Mouse (Mus musculus) heart, embryonic 10.5 days (tissue): ENCODE data around the gene Tcf15. TPM values are rescaled to one million over a fixed set of nuclear protein-coding genes. Genes with fewer than 3 reads are reported as not detected.

ENCODE experiments used
- DNase-seq: peaks from one replicate; pipeline ENCODE4 v3.0.0-alpha.2; 2017; ENCODE audit warnings: low spot score
- H3K27ac ChIP-seq: fragments of 300-500 bp; sonication (generic); 2 replicates; pipeline ENCODE4 v1.5.1; 2016; ENCODE audit warnings: mild to moderate bottlenecking
- H3K27me3 ChIP-seq: fragments of 300-500 bp; sonication (generic); 2 replicates; pipeline ENCODE4 v1.6.1; 2016; ENCODE audit warnings: mild to moderate bottlenecking; ENCODE audit not compliant: poor library complexity, insufficient read depth, severe bottlenecking
- H3K36me3 ChIP-seq: fragments of 300-500 bp; sonication (generic); 2 replicates; pipeline ENCODE4 v1.6.1; 2016; ENCODE audit warnings: mild to moderate bottlenecking, moderate library complexity
- H3K4me1 ChIP-seq: fragments of 300-500 bp; sonication (generic); 2 replicates; pipeline ENCODE4 v1.6.1; 2016; ENCODE audit warnings: mild to moderate bottlenecking
- H3K4me3 ChIP-seq: fragments of 300-500 bp; sonication (generic); 2 replicates; pipeline ENCODE4 v1.5.1; 2016; ENCODE audit warnings: mild to moderate bottlenecking, moderate library complexity
- H3K9me3 ChIP-seq: fragments of 300-500 bp; sonication (generic); 2 replicates; pipeline ENCODE4 v1.6.1; 2016; ENCODE audit warnings: mild to moderate bottlenecking, moderate library complexity
- WGBS: fragments of 180-500 bp; shearing (Covaris S2); methylation state at CpG from one replicate; pipeline ENCODE4 v1.1.7; 2016; 5-methylcytosine and 5-hydroxymethylcytosine counted together
- polyA plus RNA-seq: library from polyadenylated mRNA; unstranded; fragments of >200 nt; fragmentation: Nextera tagmentation; extraction: Ambion mirVana; gene quantifications from 2 replicates; pipeline ENCODE4 v1.2.1, GENCODE M21; 2016

Gene Tcf15
- 1.9 and 7.2 TPM in 2 replicates for polyA plus RNA-seq

DNA sequence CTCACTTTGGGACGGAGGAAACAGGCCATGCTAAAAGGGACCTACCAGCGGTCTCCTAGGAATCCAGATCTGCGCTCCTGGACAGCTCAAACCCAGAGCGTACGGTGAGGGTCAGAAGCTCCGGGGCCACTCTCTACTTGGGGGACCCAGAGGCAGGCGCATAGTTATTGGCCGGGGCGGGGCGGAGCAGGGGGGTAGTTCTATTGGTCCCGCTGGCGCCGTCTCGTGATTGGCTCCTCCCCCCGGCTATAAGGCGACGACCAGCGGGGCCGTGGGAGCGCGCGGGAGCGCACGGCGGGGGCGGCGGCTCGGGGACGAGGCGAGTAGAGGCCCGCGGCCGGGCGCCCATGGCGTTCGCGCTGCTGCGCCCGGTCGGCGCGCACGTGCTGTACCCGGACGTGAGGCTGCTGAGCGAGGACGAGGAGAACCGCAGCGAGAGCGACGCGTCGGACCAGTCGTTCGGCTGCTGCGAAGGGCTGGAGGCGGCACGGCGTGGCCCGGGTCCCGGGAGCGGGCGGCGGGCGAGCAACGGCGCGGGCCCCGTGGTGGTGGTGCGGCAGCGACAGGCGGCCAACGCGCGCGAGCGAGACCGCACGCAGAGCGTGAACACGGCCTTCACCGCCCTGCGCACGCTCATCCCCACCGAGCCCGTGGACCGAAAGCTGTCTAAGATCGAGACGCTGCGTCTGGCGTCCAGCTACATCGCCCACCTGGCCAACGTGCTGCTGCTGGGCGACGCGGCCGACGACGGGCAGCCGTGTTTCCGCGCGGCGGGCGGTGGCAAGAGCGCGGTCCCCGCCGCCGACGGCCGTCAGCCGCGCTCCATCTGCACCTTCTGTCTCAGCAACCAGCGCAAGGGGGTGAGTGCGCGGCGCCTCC, at the start of gene Tcf15:
TSS of gene Tcf15 (plus strand) at position 283 of the 879 bp plus-strand sequence.
- peak within 1 kb of the TSS; percentile 66 for H3K4me3 ChIP-seq
- peak within 1 kb of the TSS; percentile 69 for H3K27ac ChIP-seq
- peaks cover 32% of the 10 kb centered on the region for H3K4me1 ChIP-seq
- peaks cover 92% of the 10 kb centered on the region for H3K27me3 ChIP-seq
- under 1% methylated on average over 114 of the region's 118 CpGs for WGBS
- H3K36me3 ChIP-seq = no peaks in the 10 kb centered on the region
- H3K9me3 ChIP-seq = no peaks in the 10 kb centered on the region
- DNase-seq = peak; percentile 75

DNA sequence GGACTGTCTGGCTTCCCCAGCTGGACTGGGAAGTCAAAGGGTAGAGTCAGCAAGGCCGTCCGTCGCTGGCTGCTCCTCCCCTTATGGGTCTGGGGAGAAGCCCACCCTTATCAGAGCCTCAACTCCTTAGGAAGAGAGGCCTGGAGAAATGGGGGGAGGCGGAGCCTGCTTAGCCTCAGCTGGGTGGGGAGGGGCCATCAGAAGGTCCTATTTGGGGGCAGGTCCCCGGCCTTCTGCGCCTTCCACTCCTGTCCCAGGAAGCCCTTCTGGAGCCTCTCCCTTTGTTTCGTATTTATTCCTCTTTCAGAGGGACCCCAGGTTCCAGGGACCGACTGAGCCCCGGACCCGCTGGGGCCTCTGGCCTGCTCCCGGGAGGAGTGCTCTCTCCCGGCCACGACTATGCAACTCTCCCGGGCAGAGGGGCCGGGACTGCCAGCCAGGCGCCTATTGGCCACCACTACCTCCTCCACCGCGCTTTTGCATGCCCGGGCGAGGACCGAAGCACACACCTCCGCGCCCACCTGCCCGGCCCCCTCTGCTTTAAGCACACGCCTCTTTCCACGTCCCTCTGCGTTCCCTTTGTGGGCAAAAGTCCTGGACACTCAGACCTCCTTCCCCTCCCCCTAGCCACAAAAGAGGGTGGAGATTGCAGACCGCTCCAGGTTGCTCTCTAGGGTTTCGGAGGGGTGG, 48.4 kb upstream of the Tcf15 start:
- Histone ChIP-seq H3K4me1 (peaks cover 24% of the 10 kb centered on the region), H3K4me3 (peak overlapping the region; percentile 42), H3K27ac (peak overlapping the region; percentile 52; the same call in 1 of the 2 replicates), H3K36me3 (no peaks in the 10 kb centered on the region), H3K9me3 (no peaks in the 10 kb centered on the region), H3K27me3 (peaks cover 92% of the 10 kb centered on the region)
- WGBS = 2% methylated on average over 29 of the region's 29 CpGs
- DNase-seq = no peak

DNA sequence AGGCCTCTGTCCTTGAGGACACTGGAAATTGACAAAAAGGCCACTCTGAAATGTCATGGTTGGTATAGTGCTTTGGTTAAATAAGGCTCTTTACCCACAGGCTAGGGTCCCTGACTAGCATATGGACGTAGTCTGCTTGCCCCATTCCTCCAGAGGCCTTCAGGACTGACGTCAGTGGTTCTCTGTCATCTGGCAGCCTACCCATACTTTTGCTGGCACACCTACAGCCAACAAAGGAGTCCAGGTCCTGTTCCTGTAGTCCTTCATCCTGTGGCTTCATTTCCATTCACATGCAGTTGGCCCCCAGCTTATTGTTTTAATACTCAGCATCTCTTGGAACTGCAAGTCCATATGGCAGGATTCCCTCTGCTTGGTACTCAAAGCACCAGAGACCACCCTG, 46.4 kb upstream of the Tcf15 start:
- peaks cover 89% of the 10 kb centered on the region for H3K27me3 ChIP-seq
- no peaks in the 10 kb centered on the region for H3K36me3 ChIP-seq
- H3K27ac ChIP-seq = no peak overlapping the region
- H3K4me3 ChIP-seq = no peak overlapping the region
- H3K4me1 ChIP-seq = peaks cover 24% of the 10 kb centered on the region
- DNase-seq = no peak
- H3K9me3 ChIP-seq = no peaks in the 10 kb centered on the region
- WGBS = 74% methylated on average over 2 of the region's 2 CpGs

DNA sequence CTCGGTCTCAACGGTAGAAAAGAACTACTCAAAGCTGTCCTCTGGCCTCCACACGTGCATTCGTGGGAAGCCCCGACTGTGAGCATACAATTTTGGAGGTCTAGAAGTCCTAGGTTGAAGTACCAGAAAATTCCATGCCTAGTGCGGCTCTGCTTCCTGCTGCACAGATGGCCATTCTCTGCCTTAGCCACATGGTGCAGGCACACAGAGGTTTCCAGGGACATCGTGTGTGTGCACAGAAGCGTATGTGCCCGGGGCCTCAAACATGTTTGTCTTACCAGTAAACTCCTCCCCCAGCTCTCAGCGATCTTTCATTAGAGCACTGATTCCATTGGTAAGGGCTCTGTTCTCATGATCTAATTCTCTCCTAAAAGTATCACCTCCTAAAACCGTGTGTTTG, 45.4 kb upstream of the Tcf15 start:
- H3K4me1 ChIP-seq = peaks cover 21% of the 10 kb centered on the region
- no peaks in the 10 kb centered on the region for H3K9me3 ChIP-seq
- no peak for DNase-seq
- WGBS = 81% methylated on average over 11 of the region's 11 CpGs
- no peaks in the 10 kb centered on the region for H3K36me3 ChIP-seq
- no peak overlapping the region for H3K4me3 ChIP-seq
- H3K27ac ChIP-seq = no peak overlapping the region
- H3K27me3 ChIP-seq = peaks cover 86% of the 10 kb centered on the region

DNA sequence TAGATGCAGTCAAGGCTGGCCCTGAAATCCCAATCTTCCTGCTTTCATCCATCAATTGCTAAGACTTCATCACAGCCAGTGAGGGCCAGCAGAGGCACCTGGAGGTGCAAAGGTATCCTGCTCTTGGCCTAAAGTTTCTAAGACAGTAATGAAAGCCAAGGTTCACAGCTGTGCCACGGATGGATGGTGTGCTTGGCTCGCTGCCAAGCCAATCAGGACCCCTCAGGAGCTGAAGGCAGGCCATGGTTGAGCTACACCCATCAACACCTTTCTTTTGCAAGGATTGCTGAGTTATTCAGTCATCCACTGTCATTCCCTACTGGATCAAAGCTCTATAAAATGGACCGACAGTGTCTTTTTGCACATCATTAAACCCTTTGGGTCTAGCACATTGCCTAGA, 43.8 kb upstream of the Tcf15 start:
- no peak for DNase-seq
- Histone ChIP-seq H3K4me3 (no peak overlapping the region), H3K4me1 (peaks cover 10% of the 10 kb centered on the region), H3K36me3 (no peaks in the 10 kb centered on the region), H3K27ac (no peak overlapping the region), H3K9me3 (no peaks in the 10 kb centered on the region), H3K27me3 (peaks cover 80% of the 10 kb centered on the region)
- 68% methylated on average over 3 of the region's 3 CpGs for WGBS

DNA sequence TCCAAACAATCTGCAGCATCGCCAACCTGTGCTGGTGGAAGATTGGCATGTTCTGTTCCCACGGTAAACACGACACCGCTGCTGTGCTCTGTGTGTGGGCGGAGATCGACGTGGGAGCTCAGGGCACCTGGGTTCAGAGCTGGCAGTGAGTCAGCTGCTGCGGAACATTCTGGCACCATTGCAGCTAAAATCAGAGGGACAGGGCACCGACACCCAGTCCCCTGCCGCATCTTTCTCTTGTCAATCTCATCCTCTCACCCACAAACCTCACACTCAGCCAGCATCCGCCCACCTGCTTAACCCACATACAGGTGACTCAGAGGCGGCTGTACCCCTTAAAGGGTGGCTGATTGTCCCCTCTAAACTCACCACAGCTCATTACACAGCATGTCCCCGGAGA, 41.6 kb upstream of the Tcf15 start:
- Histone ChIP-seq H3K27ac (no peak overlapping the region), H3K4me3 (no peak overlapping the region), H3K9me3 (no peaks in the 10 kb centered on the region), H3K27me3 (peaks cover 64% of the 10 kb centered on the region), H3K36me3 (no peaks in the 10 kb centered on the region), H3K4me1 (peaks cover 14% of the 10 kb centered on the region; the same call in 1 of the 2 replicates)
- no peak for DNase-seq
- WGBS = 71% methylated on average over 13 of the region's 13 CpGs

DNA sequence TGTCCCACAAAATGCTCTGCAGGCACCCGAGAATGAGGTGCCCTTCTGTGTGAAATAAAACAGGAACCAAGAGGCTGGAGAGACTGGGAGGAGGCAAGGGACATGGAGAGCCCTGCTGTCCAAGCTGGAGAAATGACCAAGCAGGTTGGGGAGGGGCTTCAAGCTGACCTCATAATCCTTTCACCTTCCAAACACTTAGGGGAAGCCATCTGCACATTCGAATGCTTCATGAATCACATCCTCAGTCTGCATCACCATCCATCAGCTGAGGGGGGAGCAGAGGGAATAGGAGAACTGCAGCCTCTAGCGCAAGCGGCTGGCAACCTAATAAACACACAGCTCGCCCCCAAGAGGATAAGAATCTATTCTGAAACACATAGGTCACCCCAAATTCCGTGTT, 41.0 kb upstream of the Tcf15 start:
- Histone ChIP-seq H3K4me3 (no peak overlapping the region), H3K27me3 (peaks cover 60% of the 10 kb centered on the region), H3K9me3 (no peaks in the 10 kb centered on the region), H3K4me1 (peaks cover 14% of the 10 kb centered on the region; the same call in 1 of the 2 replicates), H3K27ac (no peak overlapping the region), H3K36me3 (peaks cover under 1% of the 10 kb centered on the region; the same call in 1 of the 2 replicates)
- no peak for DNase-seq
- 74% methylated on average over 6 of the region's 6 CpGs for WGBS

DNA sequence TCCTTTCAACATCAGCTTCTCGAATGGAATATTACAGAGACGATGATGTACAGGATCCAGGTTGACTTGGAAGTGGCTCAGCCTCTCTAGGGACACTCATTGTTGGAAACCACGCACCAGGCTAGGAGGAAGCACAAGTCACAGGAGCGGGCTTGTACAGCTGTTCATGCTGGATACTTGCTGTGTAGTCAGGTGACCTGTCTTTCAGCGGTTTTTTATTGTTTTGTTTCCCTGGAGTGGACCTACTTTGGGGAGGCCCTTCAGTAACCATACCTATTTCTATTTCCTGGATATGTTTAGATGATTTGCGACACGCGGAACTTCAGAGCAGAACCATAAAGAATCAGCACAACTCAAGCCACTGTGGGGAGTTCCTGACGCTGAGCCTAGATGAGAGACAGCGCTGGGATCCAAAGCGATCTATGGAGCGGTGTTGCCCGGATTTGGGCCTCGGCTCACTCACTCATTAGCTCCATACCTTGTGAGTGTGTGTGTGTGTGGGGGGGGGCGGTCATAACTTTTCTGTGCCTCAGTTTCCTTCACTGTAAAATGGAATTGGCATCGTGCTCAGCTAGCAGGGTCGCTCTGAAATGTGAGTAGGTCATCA, 38.5 kb upstream of the Tcf15 start:
- Histone ChIP-seq H3K27me3 (peaks cover 46% of the 10 kb centered on the region), H3K4me3 (peak overlapping the region; percentile 74), H3K36me3 (peaks cover 9% of the 10 kb centered on the region; the same call in 1 of the 2 replicates), H3K9me3 (no peaks in the 10 kb centered on the region), H3K27ac (peak overlapping the region; percentile 96), H3K4me1 (peaks cover 14% of the 10 kb centered on the region; the same call in 1 of the 2 replicates)
- 21% methylated on average over 17 of the region's 17 CpGs for WGBS
- DNase-seq = no peak

DNA sequence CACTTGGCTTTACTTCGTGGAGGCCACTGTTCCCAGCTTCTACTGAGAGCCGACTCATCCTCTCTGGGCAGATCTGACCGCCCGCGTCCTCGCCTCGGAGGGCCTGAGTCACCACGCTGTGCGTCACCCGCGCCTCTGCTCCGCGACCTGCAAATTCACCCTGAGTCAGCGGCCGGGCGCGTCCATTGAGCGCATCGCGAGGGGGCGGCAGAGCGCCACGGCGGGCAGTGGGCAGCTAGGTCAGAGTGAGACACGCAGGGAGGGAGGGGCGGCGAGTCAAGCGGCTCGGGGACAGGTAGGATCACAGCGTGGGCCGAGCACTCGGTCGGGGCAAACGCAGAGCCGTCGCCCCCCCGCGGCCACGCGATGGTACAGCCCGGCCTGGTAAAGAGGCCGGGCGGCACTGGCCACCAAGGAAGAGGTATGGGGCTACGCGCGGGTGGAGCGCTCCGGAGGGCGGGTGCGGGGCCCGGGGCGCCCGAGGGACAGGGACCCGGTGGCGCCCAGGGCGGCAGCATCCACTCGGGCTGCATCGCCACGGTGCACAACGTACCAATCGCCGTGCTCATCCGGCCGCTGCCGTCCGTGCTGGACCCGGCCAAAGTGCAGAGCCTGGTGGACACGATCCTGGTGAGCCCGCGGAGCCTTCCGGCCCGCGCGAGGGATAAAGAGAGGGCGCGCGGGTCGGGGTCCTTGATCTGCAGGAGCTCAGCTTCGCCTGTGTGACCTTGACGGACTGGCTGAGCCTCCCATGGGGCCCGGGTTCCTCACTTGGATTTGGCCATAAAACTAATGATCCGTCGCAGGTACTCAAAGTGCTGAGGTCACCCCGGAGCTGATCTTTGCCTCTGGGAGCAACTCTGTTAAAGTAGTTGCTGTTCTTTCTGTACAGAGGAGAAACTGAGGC, 37.8 kb upstream of the Tcf15 start, which contains the start of gene Srxn1:
TSS of gene Srxn1 (plus strand) at position 199 of the 907 bp plus-strand sequence.
- Histone ChIP-seq H3K27me3 (peaks cover 51% of the 10 kb centered on the region), H3K4me1 (peaks cover 14% of the 10 kb centered on the region; the same call in 1 of the 2 replicates), H3K4me3 (peak within 1 kb of the TSS; percentile 74), H3K27ac (peak within 1 kb of the TSS; percentile 96), H3K9me3 (no peaks in the 10 kb centered on the region), H3K36me3 (peaks cover 9% of the 10 kb centered on the region; the same call in 1 of the 2 replicates)
- DNase-seq = peak; percentile 95
- 1% methylated on average over 84 of the region's 84 CpGs for WGBS

DNA sequence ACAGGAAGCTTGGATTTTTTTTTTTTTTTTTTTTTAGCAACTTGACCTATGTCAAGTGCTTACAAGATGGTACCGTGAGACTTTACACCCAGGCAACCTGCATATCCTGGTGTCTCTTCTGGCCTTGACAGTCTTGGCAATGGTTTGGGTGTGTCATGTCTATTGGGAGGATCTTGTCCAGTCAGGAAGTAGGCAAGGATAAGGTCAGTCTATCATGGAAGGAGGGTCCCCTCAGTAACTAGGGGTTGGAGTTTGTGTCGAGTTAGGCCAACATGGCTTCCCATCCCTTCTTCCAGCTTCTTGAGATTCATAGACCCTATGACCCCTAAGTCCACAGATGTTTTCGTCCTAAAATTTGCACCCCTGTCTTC, 37.2 kb upstream of the Tcf15 start:
- 81% methylated on average over 3 of the region's 3 CpGs for WGBS
- no peaks in the 10 kb centered on the region for H3K9me3 ChIP-seq
- H3K27ac ChIP-seq = no peak overlapping the region
- no peak for DNase-seq
- peaks cover 9% of the 10 kb centered on the region; the same call in 1 of the 2 replicates for H3K36me3 ChIP-seq
- H3K4me3 ChIP-seq = peak overlapping the region; percentile 74
- peaks cover 14% of the 10 kb centered on the region; the same call in 1 of the 2 replicates for H3K4me1 ChIP-seq
- H3K27me3 ChIP-seq = peaks cover 49% of the 10 kb centered on the region

DNA sequence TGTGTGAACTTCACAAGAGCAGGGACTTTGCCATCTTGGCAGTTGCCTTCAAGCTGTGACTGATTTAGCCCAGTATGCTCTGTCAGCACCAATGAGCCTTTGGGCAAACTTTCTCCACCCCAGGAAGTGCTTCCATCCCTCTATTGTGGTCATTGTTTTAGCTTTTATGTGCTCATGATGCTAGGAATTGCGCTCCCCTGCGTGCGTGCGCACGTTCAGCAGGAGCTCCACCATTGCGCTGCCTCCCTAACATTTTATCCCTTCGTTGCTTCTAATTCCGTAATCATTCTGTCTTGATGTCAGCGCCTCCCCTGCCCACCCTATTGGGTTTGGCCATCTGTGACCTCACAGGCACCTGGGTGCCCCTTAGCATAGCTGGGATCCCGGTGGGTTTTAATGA, 36.8 kb upstream of the Tcf15 start:
- Histone ChIP-seq H3K9me3 (no peaks in the 10 kb centered on the region), H3K4me1 (peaks cover 14% of the 10 kb centered on the region; the same call in 1 of the 2 replicates), H3K36me3 (peaks cover 9% of the 10 kb centered on the region; the same call in 1 of the 2 replicates), H3K4me3 (peak overlapping the region; percentile 74; the same call in 1 of the 2 replicates), H3K27me3 (peaks cover 46% of the 10 kb centered on the region), H3K27ac (no peak overlapping the region)
- WGBS = 95% methylated on average over 10 of the region's 10 CpGs
- no peak for DNase-seq

DNA sequence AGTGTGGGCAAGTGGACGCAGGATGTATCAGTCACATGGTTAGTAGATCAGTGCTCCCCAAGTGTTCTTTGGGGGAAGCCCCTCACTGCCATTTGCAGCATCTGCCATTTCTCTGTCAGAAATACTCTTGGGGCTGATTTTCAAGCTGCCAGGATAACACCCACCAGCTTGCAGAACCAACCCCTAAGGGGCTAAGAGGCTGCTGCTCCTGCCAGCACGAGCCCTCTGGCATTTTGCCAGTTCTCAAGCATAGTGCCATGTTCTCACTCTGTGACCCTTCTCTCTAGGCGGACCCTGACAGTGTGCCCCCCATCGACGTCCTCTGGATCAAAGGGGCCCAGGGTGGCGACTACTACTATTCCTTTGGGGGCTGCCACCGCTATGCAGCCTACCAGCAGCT, 34.7 kb upstream of the Tcf15 start:
- no peak for DNase-seq
- peaks cover 37% of the 10 kb centered on the region for H3K27me3 ChIP-seq
- H3K27ac ChIP-seq = no peak overlapping the region
- 80% methylated on average over 7 of the region's 7 CpGs for WGBS
- H3K36me3 ChIP-seq = peaks cover 9% of the 10 kb centered on the region; the same call in 1 of the 2 replicates
- H3K4me3 ChIP-seq = no peak overlapping the region
- peaks cover 14% of the 10 kb centered on the region; the same call in 1 of the 2 replicates for H3K4me1 ChIP-seq
- no peaks in the 10 kb centered on the region for H3K9me3 ChIP-seq
